Mouse (Mus musculus): ENCODE data around the gene Cbx3.
"Not testable (repeated sequence)": the region's sequence is repeated elsewhere in the genome, so short reads cannot be mapped to it uniquely, and the experiment has no call there.

Gene Cbx3

DNA sequence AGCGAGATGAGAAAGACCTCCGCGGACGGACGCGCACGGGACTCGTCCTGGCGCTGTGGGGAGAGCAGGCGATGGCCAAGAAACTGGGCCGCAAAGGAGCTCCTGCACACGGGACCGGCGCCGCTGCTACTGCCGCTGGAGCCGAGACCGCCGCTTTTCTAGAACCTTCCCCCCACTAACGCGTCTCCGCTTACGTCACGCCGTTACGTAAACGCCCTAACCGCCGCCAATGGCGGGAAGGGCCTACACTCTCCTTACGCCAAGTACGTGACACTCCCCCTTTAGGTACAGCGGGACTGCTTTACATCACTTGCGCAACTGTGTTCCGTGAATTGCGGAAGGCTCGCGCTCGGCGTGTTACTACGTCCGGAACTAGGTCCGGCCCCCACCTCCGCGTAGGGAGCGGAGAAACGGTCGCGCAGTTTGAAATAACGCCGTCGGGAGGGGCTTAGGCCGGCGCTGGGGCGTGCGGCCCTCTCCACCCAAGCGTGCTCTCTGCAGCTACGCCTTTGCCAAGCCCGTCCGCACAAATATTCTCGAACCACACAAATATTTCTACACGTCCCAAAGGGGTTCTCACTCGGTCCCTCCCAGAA lies 347 bp upstream of the Cbx3 start, which contains the start of gene Hnrnpa2b1:
Hnrnpa2b1 (minus strand) TSS at position 180 of the 596 bp plus-strand sequence.
- in situ Hi-C loops (cut with MboI), result no loop called here

GRCm38 (mm10) chr6:51471179-51471505 lies 982 bp downstream of the Cbx3 start:
- in situ Hi-C loops (cut with MboI), result no loop called here

- in situ Hi-C loops (cut with MboI), result no loop called here
Observed at GRCm38 (mm10) chr6:51471782-51472181, 1.6 kb downstream of the Cbx3 start.

DNA sequence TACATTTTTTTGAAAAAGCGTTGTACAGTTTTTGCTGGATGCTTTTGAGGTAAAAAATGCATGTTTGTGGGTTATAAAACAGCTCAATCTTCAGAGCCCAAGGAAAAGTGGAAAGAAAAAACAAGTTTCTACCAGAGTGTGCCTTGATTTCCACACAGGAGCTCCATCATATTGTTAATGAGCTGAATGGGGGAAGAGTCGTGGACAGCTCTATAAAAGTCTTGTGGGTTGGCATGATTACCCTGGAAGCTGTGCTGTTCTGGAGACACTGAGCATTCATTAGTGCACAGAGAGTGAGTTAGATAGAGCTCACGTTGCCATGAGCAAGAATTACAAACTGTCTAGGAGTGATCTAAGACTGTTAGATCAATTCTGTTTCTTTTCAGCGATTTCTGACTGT lies 2.1 kb downstream of the Cbx3 start:
- in situ Hi-C loops (cut with MboI), result no loop called here

DNA sequence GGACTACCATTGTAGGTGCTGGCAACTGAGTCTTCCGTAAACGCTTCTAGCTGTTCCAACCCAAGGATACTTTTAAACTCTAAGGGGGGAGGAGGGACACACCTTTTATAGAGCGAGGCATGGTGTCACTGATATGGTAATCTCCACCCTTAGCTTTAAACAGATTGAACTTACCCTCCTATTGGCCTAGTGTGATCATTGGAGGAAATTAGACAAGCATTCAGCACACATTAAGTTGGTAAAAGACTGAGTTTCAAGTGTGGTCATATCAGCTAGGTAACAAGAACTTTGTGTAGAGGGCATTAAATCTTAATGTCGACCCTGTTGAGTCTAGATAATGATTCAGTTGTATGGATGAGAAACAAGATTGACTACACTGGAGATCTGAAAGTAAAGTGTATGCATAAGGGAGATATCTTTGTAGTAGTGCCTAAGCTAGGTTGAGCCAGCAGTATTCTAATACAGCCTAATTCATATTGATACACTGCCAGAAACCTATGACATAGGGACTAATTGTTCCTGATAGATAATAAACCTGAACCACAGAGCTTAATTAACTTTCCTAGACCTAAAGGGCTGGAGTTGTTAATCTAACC lies 9.1 kb downstream of the Cbx3 start:
- in situ Hi-C loops (cut with MboI), result no loop called here

GRCm38 (mm10) chr6:51481548-51481947 lies 11.4 kb downstream of the Cbx3 start:
- in situ Hi-C loops (cut with MboI), result no loop called here

GRCm38 (mm10) chr6:51483861-51484260 lies 13.7 kb downstream of the Cbx3 start:
- in situ Hi-C loops (cut with MboI), result no loop called here

DNA sequence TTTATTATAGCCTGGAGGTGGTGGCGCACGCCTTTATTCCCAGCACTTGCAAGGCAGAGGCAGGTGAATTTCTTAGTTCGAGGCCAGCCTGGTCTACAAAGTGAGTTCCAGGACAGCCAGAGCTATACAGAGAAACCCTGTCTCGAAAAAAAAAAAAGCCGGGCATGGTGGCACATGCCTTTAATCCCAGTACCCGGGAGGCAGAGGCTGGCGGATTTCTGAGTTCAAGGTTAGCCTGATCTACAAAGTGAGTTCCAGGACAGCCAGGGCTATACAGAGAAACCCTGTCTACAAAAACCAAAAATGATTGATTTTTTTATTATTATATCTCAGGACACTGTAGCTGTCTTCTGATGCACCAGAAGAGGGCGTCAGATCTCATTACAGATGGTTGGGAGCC lies 14.4 kb downstream of the Cbx3 start:
- in situ Hi-C loops (cut with MboI), result not testable (repeated sequence)

DNA sequence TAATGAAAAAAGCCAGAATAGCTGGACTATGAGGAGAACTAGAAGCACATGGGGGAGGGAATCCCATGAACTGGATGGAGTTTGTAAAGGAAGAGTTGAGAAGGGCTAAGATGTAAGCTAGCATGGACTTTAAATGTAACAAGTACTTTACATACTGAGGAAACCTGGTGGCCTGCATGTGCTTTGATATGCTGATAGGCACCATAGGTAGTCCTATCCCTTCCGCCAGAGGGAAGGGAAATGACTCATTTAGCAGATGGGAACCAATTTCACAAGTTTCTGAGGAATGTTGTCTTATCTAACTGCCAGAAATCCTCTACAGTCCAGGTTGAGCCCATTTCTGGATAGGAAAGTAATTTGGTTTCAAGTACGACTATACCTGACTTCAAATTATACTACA lies 15.5 kb downstream of the Cbx3 start:
- in situ Hi-C loops (cut with MboI), result no loop called here

DNA sequence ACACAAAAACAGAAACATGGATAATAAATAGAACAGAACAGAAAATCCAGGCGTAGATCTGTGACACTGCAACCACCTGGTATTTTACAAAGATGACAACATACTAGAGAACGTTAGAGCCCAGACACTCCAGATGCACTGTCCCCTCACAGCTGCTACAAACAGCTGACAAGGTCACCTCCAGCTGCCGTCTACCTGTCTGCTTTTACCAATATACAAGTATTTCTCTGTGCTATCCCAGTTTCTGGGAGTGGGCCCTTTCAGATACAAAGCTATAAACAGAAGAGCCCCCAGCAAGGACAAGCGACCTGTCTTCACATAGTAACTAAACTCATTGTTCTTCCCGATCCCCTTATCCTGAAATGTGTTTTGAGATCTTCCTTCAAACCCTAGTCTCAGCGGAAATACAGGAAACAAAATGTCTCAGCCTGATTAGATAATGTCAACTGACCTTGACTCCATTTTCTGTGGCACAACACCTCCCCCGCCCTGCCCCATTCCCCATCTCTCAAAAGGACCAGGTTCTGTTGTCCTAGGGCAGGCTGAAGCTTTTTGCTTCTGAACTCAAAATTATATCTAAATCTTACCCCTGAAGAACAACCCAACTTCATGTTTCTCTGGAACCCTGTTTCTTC lies 16.0 kb downstream of the Cbx3 start:
- in situ Hi-C loops (cut with MboI), result no loop called here

- in situ Hi-C loops (cut with MboI), result no loop called here
Observed at GRCm38 (mm10) chr6:51486731-51487130, 16.6 kb downstream of the Cbx3 start.

- in situ Hi-C loops (cut with MboI), result no loop called here
Observed at GRCm38 (mm10) chr6:51489787-51490186, 19.6 kb downstream of the Cbx3 start.

DNA sequence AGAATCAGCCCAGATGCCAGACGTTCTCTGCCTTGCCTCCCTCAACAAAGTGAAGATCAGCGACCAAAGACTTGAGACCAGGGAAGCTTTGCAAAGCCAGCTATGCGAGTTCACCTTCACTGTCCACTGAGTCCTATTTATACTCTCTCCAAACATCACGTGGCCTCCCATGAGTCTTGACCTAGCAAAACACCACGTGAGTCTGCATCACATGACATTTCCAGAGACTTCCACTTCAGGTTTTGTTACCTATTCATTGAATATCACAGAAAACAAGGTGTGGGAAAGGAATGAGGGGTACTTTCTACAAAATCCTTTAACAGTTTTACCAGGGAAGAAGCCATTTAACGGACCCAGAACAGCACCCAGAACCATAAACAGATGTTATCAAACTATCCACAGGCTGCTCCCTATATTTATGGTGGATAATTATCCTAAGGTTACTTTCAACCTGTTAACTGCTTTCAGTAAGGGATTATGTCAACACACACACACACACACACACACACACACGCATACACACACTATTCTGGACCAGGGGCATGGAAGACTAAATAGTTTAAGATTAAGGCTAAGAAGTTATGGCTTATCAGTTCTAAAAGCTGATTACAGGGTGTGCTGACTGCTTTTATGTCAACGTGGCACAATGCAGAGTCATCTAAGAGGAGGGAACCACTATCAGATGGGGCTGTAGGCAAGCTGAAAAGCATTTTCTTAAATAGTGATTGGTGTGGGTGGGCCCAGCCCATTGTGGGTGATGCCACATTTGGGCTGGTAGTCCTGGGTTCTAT lies 27.4 kb downstream of the Cbx3 start:
- in situ Hi-C loops (cut with MboI), result no loop called here

DNA sequence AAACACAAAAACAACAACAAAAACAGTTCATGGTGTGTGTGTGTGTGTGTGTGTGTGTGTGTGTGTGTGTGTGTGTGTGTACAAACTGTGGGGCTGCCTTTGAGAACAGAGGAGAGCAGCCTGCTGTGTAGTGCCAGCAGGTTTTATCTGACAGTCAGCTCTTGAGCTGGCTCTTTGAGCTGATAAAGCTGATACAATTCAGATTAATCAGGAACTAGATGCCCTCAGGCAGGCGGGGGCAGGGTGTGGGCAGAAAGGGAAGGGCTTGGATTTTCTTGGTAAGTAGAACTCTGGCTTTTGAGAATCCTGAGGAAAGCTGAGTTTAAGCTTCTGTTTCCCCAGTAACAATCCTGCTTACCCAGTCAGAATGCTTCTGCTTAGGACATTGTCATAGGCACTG lies 35.5 kb downstream of the Cbx3 start:
- in situ Hi-C loops (cut with MboI), result no loop called here

GRCm38 (mm10) chr6:51507556-51507955 lies 37.4 kb downstream of the Cbx3 start:
- in situ Hi-C loops (cut with MboI), result no loop called here

GRCm38 (mm10) chr6:51508750-51509648 lies 38.8 kb downstream of the Cbx3 start:
- in situ Hi-C loops (cut with MboI), result no loop called here

GRCm38 (mm10) chr6:51510094-51510493 lies 39.9 kb downstream of the Cbx3 start:
- in situ Hi-C loops (cut with MboI), result no loop called here

DNA sequence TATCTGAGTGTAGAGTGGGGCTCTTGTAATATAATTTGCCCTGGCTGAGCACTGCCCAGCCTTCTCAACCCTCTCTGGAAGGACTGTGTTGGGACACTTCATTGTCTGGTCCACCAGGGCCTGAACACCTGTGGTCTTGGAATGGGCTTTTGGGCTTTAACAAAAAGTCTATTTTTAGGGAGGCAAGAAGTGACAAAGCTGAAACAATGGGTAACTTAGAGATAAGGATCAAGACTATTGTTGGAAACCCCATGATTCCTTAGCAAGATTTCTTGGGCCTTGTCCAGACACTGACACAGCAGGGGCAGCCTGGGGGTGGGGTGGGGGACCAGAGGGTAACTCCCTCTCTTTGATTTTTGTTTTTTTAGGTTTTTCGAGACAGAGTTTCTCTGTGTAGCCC lies 40.8 kb downstream of the Cbx3 start:
- in situ Hi-C loops (cut with MboI), result no loop called here

DNA sequence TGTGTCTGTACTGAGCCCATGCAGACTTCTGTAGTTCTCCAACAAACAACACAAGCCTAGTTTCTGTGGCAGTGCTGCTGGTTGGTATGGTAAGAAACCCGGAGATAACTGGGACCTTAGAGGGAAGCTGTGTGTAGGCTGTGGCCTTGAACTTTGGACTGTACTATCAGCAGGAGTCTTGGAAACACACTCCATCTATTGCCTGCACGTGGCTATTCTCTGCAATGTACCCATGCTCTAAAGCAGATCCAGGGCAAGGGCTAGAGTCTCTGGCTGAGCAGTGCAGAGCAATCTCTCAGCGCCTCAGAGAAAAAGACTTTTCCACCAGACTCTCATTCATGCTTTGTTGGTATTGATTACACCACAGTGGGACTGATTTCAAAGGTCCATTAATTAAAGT lies 43.6 kb downstream of the Cbx3 start:
- in situ Hi-C loops (cut with MboI), result no loop called here

DNA sequence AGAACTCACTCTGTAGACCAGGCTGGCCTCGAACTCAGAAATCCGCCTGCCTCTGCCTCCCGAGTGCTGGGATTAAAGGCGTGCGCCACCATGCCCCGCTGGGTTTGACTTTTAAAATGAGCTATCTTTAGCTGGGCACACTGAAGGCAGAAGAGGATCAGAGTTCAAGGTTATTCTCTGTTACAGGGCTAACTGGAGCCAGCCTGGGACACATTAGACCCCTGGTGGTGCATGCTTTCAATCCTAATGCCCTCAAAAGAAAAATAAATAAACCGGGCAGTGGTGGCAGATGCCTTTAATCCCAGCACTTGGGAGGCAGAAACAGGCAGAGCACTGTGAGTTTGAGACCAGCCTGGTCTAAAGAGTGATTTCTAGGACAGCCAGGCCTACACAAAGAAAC lies 44.7 kb downstream of the Cbx3 start:
- in situ Hi-C loops (cut with MboI), result no loop called here

GRCm38 (mm10) chr6:51523310-51523709 lies 53.1 kb downstream of the Cbx3 start:
- in situ Hi-C loops (cut with MboI), result no loop called here

GRCm38 (mm10) chr6:51523807-51524320 lies 53.7 kb downstream of the Cbx3 start, which contains the start of gene Snx10:
Gene Snx10 (plus strand): TSS chr6:51523901.
- in situ Hi-C loops (cut with MboI), result no loop called here
